Mouse (Mus musculus) ES-Bruce4 (cell line): ENCODE measurements around the gene Il21r. TPM values are rescaled to one million over a fixed set of nuclear protein-coding genes. Genes with fewer than 3 reads are reported as not detected.

ENCODE experiments used
- H3K27ac ChIP-seq: 2 replicates; pipeline ENCODE4 v1.5.1; 2012; ENCODE audit warnings: low read length, inconsistent platforms; ENCODE audit not compliant: insufficient read depth
- H3K27me3 ChIP-seq: 2 replicates; pipeline ENCODE4 v1.6.1; 2012; ENCODE audit warnings: mild to moderate bottlenecking, low read length, inconsistent platforms; ENCODE audit not compliant: control insufficient read depth, poor library complexity, insufficient read depth, severe bottlenecking
- H3K36me3 ChIP-seq: 2 replicates; pipeline ENCODE4 v1.6.1; 2012; ENCODE audit warnings: inconsistent platforms, mild to moderate bottlenecking, low read length, moderate library complexity; ENCODE audit not compliant: control insufficient read depth, poor library complexity, insufficient read depth, severe bottlenecking
- H3K4me1 ChIP-seq: one replicate; pipeline ENCODE4 v1.8.1; 2011; ENCODE audit warnings: low read length; ENCODE audit not compliant: control insufficient read depth, insufficient read depth
- H3K4me3 ChIP-seq: 2 replicates; pipeline ENCODE4 v1.5.1; 2011; ENCODE audit warnings: low read depth, mild to moderate bottlenecking, low read length
- H3K9ac ChIP-seq: 2 replicates; pipeline ENCODE4 v1.6.1; 2012; ENCODE audit warnings: low read depth, mild to moderate bottlenecking, inconsistent platforms; ENCODE audit not compliant: poor library complexity, severe bottlenecking
- H3K9me3 ChIP-seq: replicated peaks from 2 replicates; pipeline ENCODE4 v1.6.1; 2012; ENCODE audit warnings: mild to moderate bottlenecking, low read length, inconsistent platforms; ENCODE audit not compliant: control insufficient read depth, poor library complexity, insufficient read depth, severe bottlenecking
- CTCF ChIP-seq: IDR thresholded peaks from one replicate; pipeline ENCODE4 v1.8.1; 2011; ENCODE audit warnings: low read depth, low read length
- EP300 ChIP-seq: IDR thresholded peaks from 2 replicates; pipeline ENCODE4 v1.6.1; 2011; ENCODE audit warnings: low read depth, low read length; ENCODE audit not compliant: insufficient read depth
- POLR2A ChIP-seq: IDR thresholded peaks from one replicate; pipeline ENCODE4 v1.8.1; 2011; ENCODE audit warnings: low read length; ENCODE audit not compliant: insufficient read depth
- polyA plus RNA-seq: library from polyadenylated mRNA; stranded (reverse); fragments of >200 nt; gene quantifications from 2 replicates; pipeline ENCODE4 v1.2.4, GENCODE M21; 2011; ENCODE audit warnings: low read depth; ENCODE audit not compliant: missing spikeins, insufficient read depth, insufficient read length

Gene Il21r
- polyA plus RNA-seq, 1 experiment: not detected

DNA sequence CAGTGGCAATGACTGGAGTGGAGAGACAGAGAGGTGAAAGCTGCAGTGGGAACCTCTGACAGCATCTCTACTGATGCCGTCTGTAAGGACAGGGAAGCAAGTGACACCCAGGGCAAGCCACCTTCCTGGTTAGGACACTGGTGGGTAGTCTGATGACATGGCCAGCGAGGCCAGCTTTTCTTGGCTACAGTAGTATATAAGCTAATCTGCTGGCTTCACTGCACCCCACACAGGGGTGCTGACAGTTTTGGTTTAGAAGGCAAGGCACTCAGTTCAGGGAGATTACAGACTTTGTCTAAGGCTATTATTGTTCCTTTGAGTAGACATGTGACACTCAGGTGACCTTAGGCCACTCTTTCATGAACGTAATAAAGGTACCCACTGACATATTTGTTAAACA, 60.4 kb downstream of the Il21r start:
- Histone ChIP-seq H3K4me3 (no peak overlapping the region), H3K27ac (no peak overlapping the region), H3K27me3 (no peaks in the 10 kb centered on the region), H3K9ac (no peak overlapping the region), H3K36me3 (peaks cover 22% of the 10 kb centered on the region), H3K9me3 (no peaks in the 10 kb centered on the region), H3K4me1 (no peaks in the 10 kb centered on the region)
- TF ChIP-seq EP300 (no peak), CTCF (no peak), POLR2A (no peak)

DNA sequence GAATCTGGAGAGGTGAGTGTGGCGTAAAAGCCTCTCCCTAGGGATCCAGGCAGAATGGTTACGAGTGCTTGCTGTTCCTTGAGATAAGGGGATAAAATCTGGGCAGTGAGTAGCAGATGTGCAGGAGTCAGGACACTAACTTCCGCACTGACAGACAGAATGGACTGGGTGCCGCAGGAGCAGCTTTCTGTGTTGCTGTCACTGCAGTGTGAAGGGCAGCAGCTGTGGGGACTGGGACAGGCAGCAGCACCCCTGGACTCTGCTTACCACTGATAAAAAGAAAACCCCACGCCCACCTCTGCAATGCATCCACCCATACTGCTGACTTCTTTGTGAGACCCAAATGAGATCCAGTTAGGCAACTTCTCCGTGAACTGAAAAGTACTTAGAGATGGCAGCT, 67.6 kb downstream of the Il21r start:
- H3K9ac ChIP-seq: no peak overlapping the region
- no peaks in the 10 kb centered on the region for H3K27me3 ChIP-seq
- no peak overlapping the region for H3K27ac ChIP-seq
- no peaks in the 10 kb centered on the region for H3K9me3 ChIP-seq
- no peak overlapping the region for H3K4me3 ChIP-seq
- H3K4me1 ChIP-seq: no peaks in the 10 kb centered on the region
- no peak for TF ChIP-seq CTCF
- TF ChIP-seq POLR2A: no peak
- TF ChIP-seq EP300: no peak
- peaks cover 44% of the 10 kb centered on the region for H3K36me3 ChIP-seq

DNA sequence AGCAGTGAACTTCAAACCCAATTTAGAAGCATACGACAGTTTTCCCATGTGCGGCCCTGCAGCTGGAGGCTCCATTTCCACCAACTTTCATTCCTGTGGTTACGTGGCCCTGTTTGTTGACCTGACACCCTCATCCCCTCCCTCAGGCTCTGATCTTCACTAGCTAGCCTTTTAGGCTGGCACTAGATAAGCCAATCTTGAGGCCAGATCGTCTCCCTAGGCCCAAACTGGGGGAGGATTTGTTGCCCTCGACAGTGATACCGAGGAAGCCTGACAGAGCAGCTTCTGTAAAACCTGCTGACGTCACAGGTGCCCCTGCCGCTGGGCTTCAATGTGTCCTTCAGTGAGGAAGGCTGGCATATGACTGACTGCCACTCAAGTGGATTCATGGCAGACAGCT, 68.2 kb downstream of the Il21r start:
- Histone ChIP-seq H3K9me3 (no peaks in the 10 kb centered on the region), H3K4me1 (no peaks in the 10 kb centered on the region), H3K4me3 (no peak overlapping the region), H3K9ac (no peak overlapping the region), H3K36me3 (peaks cover 48% of the 10 kb centered on the region), H3K27ac (no peak overlapping the region), H3K27me3 (no peaks in the 10 kb centered on the region)
- no peak for TF ChIP-seq EP300

DNA sequence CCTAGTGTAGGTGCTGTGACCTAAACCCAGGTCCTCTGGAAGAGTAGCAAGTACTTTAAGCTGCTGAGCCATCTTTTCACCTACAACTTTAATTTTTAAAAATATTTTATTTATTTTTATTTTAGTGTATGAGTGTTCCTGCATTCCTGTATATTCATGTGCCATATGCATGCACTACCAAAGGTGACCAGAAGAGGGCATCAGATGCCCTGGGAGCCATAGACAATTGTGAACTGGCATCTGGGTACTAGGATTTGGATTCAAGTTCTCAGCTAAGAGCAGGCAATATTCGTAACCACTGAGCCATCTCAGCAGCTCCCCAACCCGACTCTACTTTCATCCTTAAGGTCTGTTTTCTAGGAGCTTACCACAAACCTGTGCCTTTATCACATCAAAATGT, 71.7 kb downstream of the Il21r start:
- H3K36me3 ChIP-seq: peaks cover 55% of the 10 kb centered on the region

DNA sequence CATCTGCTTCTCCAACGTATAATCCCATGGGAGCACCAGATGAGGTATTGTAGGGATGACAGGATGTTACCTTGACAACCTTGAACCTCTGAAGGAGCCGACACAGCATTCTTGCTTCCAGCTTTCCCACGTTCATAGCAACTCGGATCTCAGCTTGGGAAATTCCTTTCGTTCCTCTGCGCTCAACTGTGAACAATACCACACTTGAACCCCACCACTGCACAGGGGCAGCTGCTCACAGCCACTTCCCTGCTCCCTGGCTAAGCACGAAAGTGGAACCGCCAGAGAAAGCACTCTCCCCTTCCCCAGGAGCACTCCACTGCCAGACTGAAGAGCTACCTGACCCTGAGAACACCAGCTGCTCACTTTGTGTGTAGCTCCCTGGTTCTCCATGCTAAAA, 75.5 kb downstream of the Il21r start:
- Histone ChIP-seq H3K4me3 (no peak overlapping the region), H3K4me1 (no peaks in the 10 kb centered on the region), H3K9ac (no peak overlapping the region), H3K27me3 (no peaks in the 10 kb centered on the region), H3K36me3 (peaks cover 43% of the 10 kb centered on the region), H3K9me3 (no peaks in the 10 kb centered on the region), H3K27ac (no peak overlapping the region)
- no peak for TF ChIP-seq CTCF
- no peak for TF ChIP-seq EP300
- TF ChIP-seq POLR2A: no peak

More for the DNA sequence above, 71.7 kb downstream of the Il21r start:
- Histone ChIP-seq H3K4me1 (no peaks in the 10 kb centered on the region), H3K27ac (no peak overlapping the region), H3K9me3 (no peaks in the 10 kb centered on the region), H3K4me3 (no peak overlapping the region), H3K9ac (no peak overlapping the region), H3K27me3 (no peaks in the 10 kb centered on the region)
- TF ChIP-seq POLR2A (no peak), CTCF (no peak), EP300 (no peak)

DNA sequence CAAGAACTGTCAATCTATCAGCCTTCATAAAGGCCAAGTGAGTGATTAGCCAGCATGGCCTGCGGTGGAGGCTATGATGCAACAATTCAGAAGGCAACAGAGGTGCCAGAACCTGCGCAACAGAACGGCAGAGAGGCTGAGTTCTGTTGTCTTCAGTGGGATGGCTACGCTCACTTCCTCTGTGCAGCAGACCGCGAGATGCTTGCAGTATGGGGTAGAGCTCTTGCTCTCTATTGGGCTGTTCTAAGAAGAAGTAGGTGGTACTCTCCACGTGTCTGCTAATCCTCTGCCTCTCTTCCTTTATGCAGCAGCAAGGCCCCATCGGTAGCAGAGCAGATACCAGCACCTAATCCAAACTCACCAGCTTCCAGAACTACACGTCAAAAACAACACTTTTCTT, 76.7 kb downstream of the Il21r start:
- no peak for TF ChIP-seq CTCF
- no peak for TF ChIP-seq EP300
- no peak for TF ChIP-seq POLR2A
- no peaks in the 10 kb centered on the region for H3K9me3 ChIP-seq
- H3K4me3 ChIP-seq: no peak overlapping the region
- peaks cover 34% of the 10 kb centered on the region for H3K36me3 ChIP-seq
- H3K4me1 ChIP-seq: no peaks in the 10 kb centered on the region
- H3K9ac ChIP-seq: no peak overlapping the region
- H3K27ac ChIP-seq: no peak overlapping the region
- H3K27me3 ChIP-seq: no peaks in the 10 kb centered on the region

Other genes starting within 250 kb of the Il21r start
- 4.4 and 6.3 TPM in 2 replicates for gene Kdm8, start 158.8 kb upstream of the Il21r start, polyA plus RNA-seq
- 33.7 and 39.8 TPM in 2 replicates for gene Nsmce1, start 111.8 kb upstream of the Il21r start, polyA plus RNA-seq
- 1.4 and 1.7 TPM in 2 replicates for gene Il4ra, start 51.3 kb upstream of the Il21r start, polyA plus RNA-seq
- 92.7 and 105 TPM in 2 replicates for gene Gtf3c1, start 104.4 kb downstream of the Il21r start, polyA plus RNA-seq
- gene D430042O09Rik, start 104.5 kb downstream of the Il21r start, polyA plus RNA-seq: 17.6 and 21.8 TPM in 2 replicates